In genomic region chr3:90585595-90585994, GRCm38 (mm10) we compare ENCODE assay signal across 8 mouse cellular contexts. TPM values are rescaled to one million over a fixed set of nuclear protein-coding genes. Genes with fewer than 3 reads are reported as not detected.
DNase-seq lines count a peak whose midpoint lies in the region; ATAC-seq and TF ChIP-seq lines count a peak whose summit lies in the region.
"Had no signal": no experiment of that assay in that cellular context is flagged by ENCODE, and none has a peak within 500 bp of the region (broad histone marks: within the 10 kb centered on the region; RNA-seq: fewer than 3 reads in every experiment).

No protein-coding gene starts in this region.

- no peak overlapping the region for H3K4me3 ChIP-seq in intestine, postnatal 0 days (ENCODE audit: low read depth, low read length)
- H3K4me3 ChIP-seq in midbrain, embryonic 13.5 days (replicated peaks): no peak overlapping the region
- H3K4me3 ChIP-seq in small intestine, adult 2 months (ENCODE audit: low read depth, low read length): no peak overlapping the region
- H3K4me3 ChIP-seq: lung, embryonic 15.5 days had no signal

- H3K27me3 ChIP-seq in intestine, postnatal 0 days (replicated peaks; ENCODE audit: control insufficient read depth, insufficient read depth, low read length): no peaks in the 10 kb centered on the region
- H3K27me3 ChIP-seq in midbrain, embryonic 13.5 days: no peaks in the 10 kb centered on the region
- H3K27me3 ChIP-seq in small intestine, adult 2 months (ENCODE audit: control insufficient read depth, insufficient read depth, low read length): no peaks in the 10 kb centered on the region
- H3K27me3 ChIP-seq: lung, embryonic 15.5 days had no signal

- peaks cover 7% of the 10 kb centered on the region for H3K4me1 ChIP-seq in intestine, postnatal 0 days (replicated peaks; ENCODE audit: control insufficient read depth, insufficient read depth, low read length)
- no peaks in the 10 kb centered on the region; the same call in 1 of the 2 replicates for H3K4me1 ChIP-seq in midbrain, embryonic 13.5 days (replicated peaks)
- H3K4me1 ChIP-seq in small intestine, adult 2 months (ENCODE audit: control insufficient read depth, insufficient read depth, insufficient read length, low read length): peaks cover 30% of the 10 kb centered on the region

- DNase-seq in R1 (ENCODE audit: low read depth, low spot score): peak; percentile 92
- DNase-seq in cerebellum, adult 8-10 months: peak; percentile 28
- DNase-seq in left cerebral cortex, postnatal 25 days (ENCODE audit: low spot score in 2 of 2): peak; percentile 72 to 92

- no peaks in the 10 kb centered on the region for H3K36me3 ChIP-seq in intestine, postnatal 0 days (ENCODE audit: control insufficient read depth, insufficient read depth)
- no peaks in the 10 kb centered on the region for H3K36me3 ChIP-seq in midbrain, embryonic 13.5 days
- no peaks in the 10 kb centered on the region for H3K36me3 ChIP-seq in small intestine, adult 2 months (ENCODE audit: control insufficient read depth, insufficient read depth, low read length)
- H3K36me3 ChIP-seq: lung, embryonic 15.5 days had no signal

- no peak overlapping the region for H3K27ac ChIP-seq in intestine, postnatal 0 days (ENCODE audit: low read depth, low read length)
- no peak overlapping the region for H3K27ac ChIP-seq in midbrain, embryonic 13.5 days
- peak overlapping the region; percentile 62; the same call in 1 of the 2 replicates for H3K27ac ChIP-seq in small intestine, adult 2 months (ENCODE audit: insufficient read depth, low read depth, low read length)

- H3K9ac ChIP-seq in intestine, postnatal 0 days (ENCODE audit: low read depth, low read length): no peak overlapping the region
- no peak overlapping the region for H3K9ac ChIP-seq in midbrain, embryonic 13.5 days (replicated peaks)
- H3K9ac ChIP-seq: lung, embryonic 15.5 days had no signal

- peak; percentile 93 for TF ChIP-seq CTCF in intestine, postnatal 0 days (IDR thresholded peaks at IDR 0.05; ENCODE audit: low read depth)
- peak; percentile 89; the same call in 1 of the 2 replicates for TF ChIP-seq CTCF in small intestine, adult 2 months (IDR thresholded peaks at IDR 0.05; ENCODE audit: extremely low read depth, insufficient read length, insufficient replicate concordance, low read depth, low read length)

- H3K4me2 ChIP-seq in intestine, postnatal 0 days (replicated peaks; ENCODE audit: low read depth): no peak overlapping the region
- H3K4me2 ChIP-seq in midbrain, embryonic 13.5 days (replicated peaks): no peak overlapping the region
- H3K4me2 ChIP-seq: lung, embryonic 15.5 days had no signal

- TF ChIP-seq POLR2A in small intestine, adult 2 months (IDR thresholded peaks at IDR 0.05; ENCODE audit: low read depth, low read length): peak; percentile 34; the same call in 1 of the 2 replicates

- no peaks in the 10 kb centered on the region for H3K9me3 ChIP-seq in intestine, postnatal 0 days (ENCODE audit: control insufficient read depth)
- H3K9me3 ChIP-seq in midbrain, embryonic 13.5 days: no peaks in the 10 kb centered on the region
- H3K9me3 ChIP-seq: lung, embryonic 15.5 days had no signal

- ATAC-seq in frontal cortex, adult (ENCODE audit: low TSS enrichment): peak; percentile 86
- peak; percentile 65; the same call in 1 of the 2 replicates for ATAC-seq in intestine, postnatal 0 days
- ATAC-seq in midbrain, embryonic 13.5 days: peak; percentile 53

- 28% methylated on average over 5 of the region's 5 CpGs for WGBS in intestine, postnatal 0 days
- WGBS in midbrain, embryonic 13.5 days: 31% methylated on average over 5 of the region's 5 CpGs
- WGBS in small intestine, adult 2 months: 19% methylated on average over 5 of the region's 5 CpGs

- intact Hi-C loops in left cerebral cortex, postnatal 25 days (cut with DNase I): loop anchor here (1.0 to 5.0 kb wide), 4 partner anchors 30 to 122 kb away; partner anchors contain the start of genes S100a1 and S100a13

RNA-seq across cellular contexts. Expression of gene S100a2, which starts 4.5 kb away (rescaled TPM):
- not detected in 2 replicates for polyA plus RNA-seq in intestine, postnatal 0 days (2015; fragmentation: Nextera tagmentation; extraction: Ambion mirVana)
- total RNA-seq in left cerebral cortex, postnatal 25 days (2021): not detected
- polyA plus RNA-seq in midbrain, embryonic 13.5 days (2015; fragmentation: Nextera tagmentation; extraction: Ambion mirVana): not detected in 2 replicates
- polyA plus RNA-seq in small intestine, adult 2 months (2012; rRNA removed): not detected in 2 replicates
- polyA plus RNA-seq: lung, embryonic 15.5 days had no signal

RNA-seq across cellular contexts. Expression of gene Gm42674, which starts 16.1 kb away (rescaled TPM):
- polyA plus RNA-seq in intestine, postnatal 0 days (2015; fragmentation: Nextera tagmentation; extraction: Ambion mirVana): not detected in 2 replicates
- not detected for total RNA-seq in left cerebral cortex, postnatal 25 days (2021)
- not detected in 2 replicates for polyA plus RNA-seq in midbrain, embryonic 13.5 days (2015; fragmentation: Nextera tagmentation; extraction: Ambion mirVana)
- not detected in 2 replicates for polyA plus RNA-seq in small intestine, adult 2 months (2012; rRNA removed)
- polyA plus RNA-seq: lung, embryonic 15.5 days had no signal

RNA-seq across cellular contexts. Expression of gene S100a4, which starts 18.0 kb away (rescaled TPM):
- polyA plus RNA-seq in intestine, postnatal 0 days (2015; fragmentation: Nextera tagmentation; extraction: Ambion mirVana): 8.6 and 8.7 TPM in 2 replicates
- total RNA-seq in left cerebral cortex, postnatal 25 days (2021): 1 to 10 TPM; 3.6 to 7.5 TPM
- 0.83 and 1.1 TPM in 2 replicates for polyA plus RNA-seq in midbrain, embryonic 13.5 days (2015; fragmentation: Nextera tagmentation; extraction: Ambion mirVana)
- 1.8 and 3.7 TPM in 2 replicates for polyA plus RNA-seq in small intestine, adult 2 months (2012; rRNA removed)

RNA-seq across cellular contexts. Expression of gene S100a5, which starts 22.7 kb away (rescaled TPM):
- 4.1 and 5.6 TPM in 2 replicates for polyA plus RNA-seq in intestine, postnatal 0 days (2015; fragmentation: Nextera tagmentation; extraction: Ambion mirVana)
- total RNA-seq in left cerebral cortex, postnatal 25 days (2021): not detected
- not detected in 2 replicates for polyA plus RNA-seq in midbrain, embryonic 13.5 days (2015; fragmentation: Nextera tagmentation; extraction: Ambion mirVana)
- not detected in 2 replicates for polyA plus RNA-seq in small intestine, adult 2 months (2012; rRNA removed)
- polyA plus RNA-seq: lung, embryonic 15.5 days had no signal

RNA-seq across cellular contexts. Expression of gene S100a3, which starts 25.2 kb away (rescaled TPM):
- polyA plus RNA-seq in intestine, postnatal 0 days (2015; fragmentation: Nextera tagmentation; extraction: Ambion mirVana): 0.18 and 0.37 TPM in 2 replicates
- 1 to 10 TPM; 1.1 to 1.4 TPM for total RNA-seq in left cerebral cortex, postnatal 25 days (2021)
- not detected in 2 replicates for polyA plus RNA-seq in midbrain, embryonic 13.5 days (2015; fragmentation: Nextera tagmentation; extraction: Ambion mirVana)
- not detected in 2 replicates for polyA plus RNA-seq in small intestine, adult 2 months (2012; rRNA removed)

Comparison
In these comparisons a context has a peak if more than half of its experiments do, and no peak if none do; other contexts are left out.
1. DNase-seq: peak in every context shown above with its lines; median percentile 92 in R1; 82 in left cerebral cortex, postnatal 25 days; 28 in cerebellum, adult 8-10 months.